Mouse (Mus musculus) ES-Bruce4 (cell line): ENCODE results near the gene Rapgef4.

Experiments used
- CTCF ChIP-seq: IDR thresholded peaks from one replicate; pipeline ENCODE4 v1.8.1; 2011; ENCODE audit warnings: low read depth, low read length
- EP300 ChIP-seq: IDR thresholded peaks from 2 replicates; pipeline ENCODE4 v1.6.1; 2011; ENCODE audit warnings: low read depth, low read length; ENCODE audit not compliant: insufficient read depth
- POLR2A ChIP-seq: IDR thresholded peaks from one replicate; pipeline ENCODE4 v1.8.1; 2011; ENCODE audit warnings: low read length; ENCODE audit not compliant: insufficient read depth

- TF ChIP-seq EP300, result no peak
- no peak for TF ChIP-seq CTCF
- TF ChIP-seq POLR2A, result no peak
Observed at GRCm38 (mm10) chr2:72023791-72024190, 42.8 kb downstream of the Rapgef4 start.
